Mouse (Mus musculus) right cerebral cortex, postnatal 36 days (tissue): Measurements from ENCODE around the gene Neurl1b.

Source experiments
- DNase-seq, 2 experiments: peaks; one replicate each; pipeline ENCODE4 v3.0.0; 2022; ENCODE audit warnings: low spot score in 2 of 2, mixed read lengths in 1 of 2

The Neurl1b gene

DNA sequence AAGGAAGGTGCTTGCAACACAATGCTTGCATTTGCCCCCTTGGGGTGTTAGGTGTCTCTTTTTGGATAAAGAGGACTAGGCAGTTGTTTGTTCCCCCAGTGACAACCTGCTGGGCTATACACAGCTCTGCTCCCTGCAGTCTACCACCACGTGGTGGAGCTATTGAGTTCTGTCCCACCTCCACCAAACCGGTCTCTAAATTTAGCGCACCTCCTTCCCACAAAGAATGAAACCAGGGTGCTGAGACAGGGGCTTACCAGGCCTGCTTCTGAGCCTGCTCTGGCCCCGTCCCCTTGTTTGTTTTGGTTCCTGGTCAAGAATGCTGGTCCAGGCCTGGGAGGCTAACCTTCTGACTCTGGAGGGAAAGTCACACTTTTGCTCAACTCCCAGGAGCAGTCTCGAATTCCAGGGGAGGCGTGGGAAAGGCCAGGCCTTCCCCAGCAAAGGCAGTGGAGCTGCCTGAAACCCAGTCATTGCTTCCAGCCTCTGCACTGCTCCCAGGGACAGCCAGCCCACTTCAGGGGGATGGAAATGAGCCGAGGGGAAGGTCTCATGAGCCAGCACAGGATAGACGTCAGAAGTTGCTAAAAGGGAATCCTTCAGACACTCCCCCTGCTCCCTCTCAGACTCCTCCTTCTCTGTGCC lies 37.1 kb downstream of the Neurl1b start:
- DNase-seq: no peak

DNA sequence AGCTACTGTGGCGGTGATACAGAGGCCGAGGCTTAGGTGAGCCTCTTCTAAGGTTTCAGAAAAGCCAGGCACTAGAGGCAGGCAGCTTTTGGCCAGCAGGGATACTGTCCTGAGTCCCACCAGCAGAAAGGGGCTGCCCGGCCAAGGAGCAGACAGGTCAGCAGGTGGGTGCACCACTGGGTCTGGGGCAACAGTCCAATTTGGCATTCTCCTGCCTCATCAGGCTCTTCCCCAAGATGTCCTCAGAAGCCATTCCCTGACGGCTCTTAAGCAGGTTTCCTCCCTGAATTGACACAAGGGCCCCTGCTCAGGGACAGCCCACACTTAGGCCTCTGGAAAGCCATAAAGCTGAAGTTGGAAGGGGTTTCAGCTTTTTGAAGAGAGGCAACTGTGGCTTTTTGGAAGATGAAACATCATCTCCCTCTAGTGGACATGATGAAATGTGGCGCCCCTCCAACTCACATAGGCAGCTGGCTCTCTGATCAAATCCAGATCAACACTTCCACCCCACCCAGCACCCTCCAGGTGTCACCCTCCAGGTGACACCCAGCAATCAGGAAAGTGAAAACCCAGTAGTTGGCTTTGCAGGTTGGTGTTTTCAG lies 37.8 kb downstream of the Neurl1b start:
- DNase-seq: peak in 1 of 2 experiments; percentile 46

DNA sequence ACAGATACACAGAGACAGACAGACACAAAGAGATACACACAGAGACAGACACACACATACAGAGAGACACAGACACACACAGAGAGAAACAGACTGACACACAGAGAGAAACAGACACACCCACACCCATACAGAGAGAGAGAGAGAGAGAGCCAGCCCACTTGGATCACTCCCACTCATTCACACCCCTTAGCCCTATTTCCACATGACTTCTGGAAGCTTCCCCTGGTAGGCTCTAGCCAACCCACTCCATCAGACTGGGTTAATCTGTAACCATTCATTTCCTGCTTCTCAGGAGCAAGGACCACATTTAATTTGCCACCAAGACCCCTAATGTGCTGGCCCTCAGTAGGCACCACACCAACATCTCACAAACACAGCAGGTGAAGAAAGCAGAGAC lies 42.9 kb downstream of the Neurl1b start:
- no peak for DNase-seq

DNA sequence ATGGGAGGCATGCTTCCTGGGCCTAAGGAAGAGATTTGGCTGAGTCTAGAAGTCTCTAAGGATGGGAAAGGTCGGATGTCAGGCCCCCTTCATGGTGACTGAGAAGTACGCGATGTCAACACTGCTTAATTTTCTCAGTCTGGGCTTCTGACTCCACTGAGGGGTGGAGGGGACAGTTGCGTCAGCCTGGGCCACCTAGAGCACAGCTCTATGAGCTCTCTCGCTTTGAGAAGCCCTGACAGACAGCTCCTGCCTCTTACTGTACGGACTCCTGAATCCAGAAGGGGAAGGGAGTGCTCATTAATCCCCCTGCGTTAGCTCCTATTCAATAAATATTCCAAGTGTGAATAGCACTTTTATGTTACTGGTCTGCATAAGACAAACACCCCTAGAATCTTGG lies 43.4 kb downstream of the Neurl1b start:
- no peak for DNase-seq

DNA sequence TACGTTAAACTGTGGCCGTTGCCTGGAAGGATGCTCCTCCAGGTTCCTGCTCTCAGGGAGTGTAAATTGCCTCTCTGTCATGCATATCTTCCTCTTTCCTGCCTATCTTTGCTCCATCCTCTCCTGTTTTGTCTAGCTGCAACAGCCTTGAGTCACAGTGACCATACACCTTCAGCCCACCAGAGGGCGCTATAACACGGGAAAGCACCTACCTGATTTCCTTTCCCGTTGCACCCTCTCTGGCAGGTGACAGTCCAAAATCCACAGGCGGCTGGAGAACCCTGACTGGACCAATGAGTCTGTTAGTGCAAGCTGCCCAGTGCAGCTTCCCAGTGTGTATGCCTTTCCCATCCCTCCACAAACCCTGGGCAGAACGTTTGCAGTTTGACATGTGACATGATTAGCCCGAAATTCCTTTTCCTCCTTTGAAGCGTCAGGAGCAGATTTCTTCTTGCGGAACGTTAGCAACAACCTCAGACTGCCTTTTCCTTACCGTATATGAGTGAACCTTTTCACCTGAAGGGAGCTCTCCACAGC lies 48.1 kb downstream of the Neurl1b start:
- DNase-seq: peak; percentile 41 to 56

DNA sequence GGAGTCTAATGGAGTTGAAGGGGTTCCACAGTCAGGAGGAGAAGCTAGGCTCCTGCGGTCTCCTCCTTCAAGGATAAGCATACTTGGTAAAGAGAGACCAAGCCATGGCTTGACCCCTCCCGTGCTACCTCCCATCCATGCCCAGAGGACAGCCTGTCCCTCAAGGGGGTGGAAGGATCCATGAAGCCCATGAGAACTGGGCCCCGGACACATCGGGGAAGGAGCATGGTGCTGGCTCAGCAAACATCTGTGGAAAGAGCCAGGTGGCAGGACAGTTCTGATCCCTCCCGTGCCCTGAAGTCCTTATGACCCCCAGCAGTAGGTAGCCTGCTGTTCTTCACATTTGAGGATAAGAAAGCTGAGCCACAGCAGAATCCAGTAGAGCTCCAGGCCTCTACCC lies 48.8 kb downstream of the Neurl1b start:
- no peak for DNase-seq

DNA sequence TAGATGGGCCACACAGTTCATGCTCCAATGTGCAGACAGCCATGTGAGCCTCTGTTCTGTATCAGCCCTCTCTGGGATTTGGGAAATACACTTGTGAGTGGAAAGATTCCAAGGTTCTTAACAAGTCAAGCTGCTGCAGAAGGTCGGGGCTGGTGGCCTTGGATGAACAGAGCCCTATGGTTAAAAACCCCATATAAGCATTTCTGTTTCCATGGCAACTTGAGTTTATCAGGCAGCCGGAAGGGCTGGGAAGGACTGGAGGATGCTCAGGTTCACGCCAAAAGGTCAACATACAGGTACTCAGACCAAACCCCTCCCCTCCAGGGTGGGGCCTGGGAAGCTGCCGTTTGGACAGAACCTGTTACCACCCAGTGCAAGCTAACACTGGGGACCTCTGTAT lies 49.4 kb downstream of the Neurl1b start:
- DNase-seq: no peak

DNA sequence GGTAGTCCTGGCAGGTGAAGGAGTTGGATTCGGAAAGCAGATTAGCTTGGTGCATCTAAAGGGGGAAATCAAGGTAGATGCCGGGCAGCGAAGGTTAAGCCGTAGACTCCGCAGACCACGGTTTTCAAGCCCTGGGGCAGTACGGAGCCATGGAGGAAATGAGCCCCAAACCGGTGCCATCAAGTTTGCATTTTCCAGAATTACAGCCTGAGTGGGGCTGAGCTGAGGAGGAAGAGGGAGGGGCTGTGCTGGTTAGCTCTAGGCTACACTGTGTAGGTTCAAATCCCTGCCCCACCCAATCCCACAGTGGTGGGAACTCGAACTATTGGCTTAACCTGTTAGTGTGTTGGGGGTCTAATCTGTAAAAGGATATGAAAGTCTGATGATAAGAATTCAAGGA lies 49.9 kb downstream of the Neurl1b start:
- no peak for DNase-seq

DNA sequence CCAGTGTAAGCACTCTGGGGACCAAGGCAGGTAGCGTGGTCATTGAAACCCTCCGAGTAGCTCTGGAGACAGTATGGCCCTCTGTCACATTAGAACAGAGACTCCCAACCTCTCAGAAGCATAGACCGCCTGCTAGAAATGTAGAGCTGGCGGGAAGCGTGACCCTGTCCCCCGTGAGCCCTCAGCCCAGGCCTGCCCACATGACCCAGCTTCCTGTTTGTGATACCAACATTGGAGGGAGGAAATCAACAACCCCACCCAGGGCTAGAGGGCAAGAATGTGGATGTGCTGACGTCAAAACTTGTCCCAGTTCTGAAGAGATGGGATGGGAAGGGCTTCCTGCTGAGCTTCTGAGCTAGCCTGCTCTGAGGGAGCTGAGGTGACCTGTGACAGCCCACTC lies 50.3 kb downstream of the Neurl1b start:
- no peak for DNase-seq

DNA sequence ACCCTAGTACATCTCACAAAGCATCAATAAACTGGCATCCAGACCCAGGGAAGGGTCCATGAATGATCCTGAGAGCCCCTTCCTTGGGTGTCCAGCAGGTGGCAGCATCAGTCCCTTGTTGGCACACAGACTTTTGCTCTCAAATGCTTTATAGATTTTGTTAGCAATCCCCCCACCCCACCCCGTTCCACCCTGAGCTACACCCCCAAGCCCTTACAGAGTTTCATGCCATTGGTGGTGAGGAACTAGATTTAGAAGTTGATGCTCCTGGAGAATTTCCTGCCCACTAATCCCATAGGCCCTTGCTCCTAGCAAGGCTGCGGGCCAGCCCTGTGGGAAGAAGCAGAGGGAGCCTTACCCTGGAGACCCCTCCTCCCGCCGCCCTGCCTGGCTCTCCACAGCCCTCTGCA lies 52.1 kb downstream of the Neurl1b start:
- DNase-seq: peak; percentile 59 to 60

DNA sequence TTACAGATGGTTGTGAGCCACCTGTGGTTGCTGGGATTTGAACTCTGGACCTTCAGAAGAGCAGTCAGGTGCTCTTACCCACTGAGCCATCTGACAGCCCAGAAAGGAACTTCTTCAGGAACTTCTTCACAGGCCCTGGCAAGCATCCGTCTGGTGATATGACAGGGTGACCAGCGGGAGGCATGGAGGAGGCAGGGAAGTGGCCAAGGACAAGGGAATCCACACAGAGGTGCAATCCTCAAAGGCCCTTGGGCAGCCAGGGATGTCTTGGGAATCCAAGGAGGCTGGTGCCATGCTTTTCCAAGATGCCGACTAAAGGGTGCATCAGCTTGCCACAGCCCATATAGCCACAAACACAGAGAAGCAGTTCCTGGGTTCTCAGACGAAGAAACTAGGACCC lies 53.0 kb downstream of the Neurl1b start:
- no peak for DNase-seq

DNA sequence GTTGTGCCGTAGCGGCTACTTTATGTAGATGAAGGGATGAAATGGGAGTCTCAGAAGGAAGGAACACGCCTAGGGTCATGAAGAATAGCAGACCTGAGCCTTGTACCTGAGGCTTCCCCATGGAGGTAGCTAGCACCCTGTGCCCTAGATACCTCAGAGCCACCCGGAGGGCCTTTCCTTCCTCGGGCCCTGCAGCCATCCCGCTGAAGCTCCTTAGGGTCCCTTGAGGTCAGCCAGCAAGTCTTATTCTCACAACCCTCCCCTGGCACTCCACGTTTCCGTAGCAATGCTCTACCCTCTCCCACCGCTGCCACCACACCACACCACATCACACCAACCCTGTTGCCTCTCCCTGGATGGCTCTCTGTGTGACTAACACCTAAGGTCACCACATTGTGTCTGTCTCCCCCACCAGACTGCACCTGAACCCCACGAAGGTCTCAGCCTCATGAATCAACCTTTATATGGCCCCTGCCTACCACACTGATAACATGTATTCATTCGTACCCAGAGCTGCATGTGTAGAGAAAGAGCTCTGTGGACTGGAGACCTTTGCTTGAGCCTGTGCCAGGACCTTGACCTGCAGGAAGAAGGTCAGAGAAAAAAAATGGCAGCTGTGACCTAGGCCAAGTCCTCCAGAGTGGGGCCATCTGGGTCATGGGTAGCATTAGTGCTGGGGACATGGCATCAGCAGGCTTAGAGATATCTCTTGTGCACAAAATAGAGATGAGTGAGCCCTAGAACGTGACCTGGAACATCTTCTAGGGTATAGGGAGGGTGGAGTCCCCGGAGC lies 53.7 kb downstream of the Neurl1b start:
- no peak for DNase-seq

DNA sequence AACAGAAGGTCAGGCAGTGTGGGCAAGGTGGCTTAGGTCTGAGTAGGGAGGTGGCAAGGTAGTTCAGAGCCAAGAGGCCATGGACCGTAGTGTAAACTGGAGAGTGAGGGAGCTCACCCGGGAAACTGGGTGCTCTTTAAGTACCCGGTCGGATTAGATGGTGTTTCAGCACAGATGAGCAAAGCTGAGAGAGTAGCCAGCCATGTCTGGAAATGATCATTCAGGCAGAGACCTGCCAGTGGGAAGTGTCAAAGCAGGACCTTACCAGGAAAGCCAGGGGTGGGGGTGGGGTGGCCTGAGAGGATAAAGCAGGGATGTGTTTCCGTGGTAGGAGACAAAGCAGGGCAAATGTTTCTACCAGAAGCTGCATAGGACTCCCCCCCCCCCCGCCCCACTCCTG lies 62.2 kb downstream of the Neurl1b start:
- DNase-seq: no peak

DNA sequence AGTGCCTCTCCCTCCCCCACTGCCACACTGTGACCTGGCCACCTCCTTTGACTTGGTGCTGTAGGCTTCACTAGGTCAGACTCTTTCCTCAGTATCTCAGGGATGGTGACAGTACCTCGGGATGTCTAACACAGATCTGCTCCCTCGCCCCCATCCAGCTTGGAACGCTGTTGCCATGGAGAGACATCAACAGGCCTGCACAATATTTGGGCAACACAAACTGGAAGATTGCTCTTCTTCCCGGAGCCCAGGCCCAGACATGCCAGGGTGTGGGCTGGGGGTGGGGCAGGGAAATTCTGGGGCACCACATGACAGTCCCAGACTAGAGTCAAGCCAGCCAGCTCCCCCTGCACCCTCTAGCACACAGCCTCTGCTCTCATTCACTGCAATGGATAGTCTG lies 64.0 kb downstream of the Neurl1b start:
- DNase-seq: no peak

DNA sequence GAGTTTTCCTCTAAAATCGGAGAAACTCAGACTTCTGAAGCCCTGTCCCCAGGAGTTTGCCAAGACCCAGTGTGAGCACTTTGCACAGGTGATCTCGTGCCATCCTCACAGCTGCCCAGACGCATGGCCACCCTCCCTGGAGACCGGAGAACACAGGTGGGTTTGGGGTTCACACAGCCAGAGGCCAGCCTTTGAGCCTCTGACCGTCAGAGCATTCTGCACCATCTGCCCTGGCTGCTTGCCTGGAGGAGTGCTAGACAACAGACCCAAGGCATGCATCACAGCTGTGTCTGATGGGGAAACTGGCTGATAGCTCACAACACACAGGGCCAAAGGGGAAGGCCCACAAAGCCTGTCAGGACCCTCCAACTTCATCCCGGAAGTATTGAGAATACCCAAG lies 65.0 kb downstream of the Neurl1b start:
- no peak for DNase-seq

DNA sequence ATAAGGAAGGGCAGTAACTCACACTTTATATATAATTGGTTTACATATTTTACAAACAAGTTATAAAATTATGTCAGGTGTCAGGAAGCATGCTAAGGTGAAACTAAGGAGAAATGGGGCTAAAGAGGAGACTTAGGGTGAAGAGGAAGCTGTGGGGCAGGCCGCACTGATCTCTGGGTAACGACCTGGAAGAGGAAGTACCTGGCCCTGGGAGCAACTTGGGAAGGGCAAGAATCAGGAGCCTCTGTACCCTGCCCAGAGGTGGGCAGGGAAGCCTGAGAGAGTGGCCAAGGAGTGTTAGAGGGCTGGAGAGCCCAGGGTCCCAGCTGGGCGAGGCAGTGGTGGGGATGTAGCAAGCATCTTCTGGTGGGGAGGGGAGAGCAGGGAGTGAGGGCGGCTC lies 66.3 kb downstream of the Neurl1b start:
- no peak for DNase-seq

DNA sequence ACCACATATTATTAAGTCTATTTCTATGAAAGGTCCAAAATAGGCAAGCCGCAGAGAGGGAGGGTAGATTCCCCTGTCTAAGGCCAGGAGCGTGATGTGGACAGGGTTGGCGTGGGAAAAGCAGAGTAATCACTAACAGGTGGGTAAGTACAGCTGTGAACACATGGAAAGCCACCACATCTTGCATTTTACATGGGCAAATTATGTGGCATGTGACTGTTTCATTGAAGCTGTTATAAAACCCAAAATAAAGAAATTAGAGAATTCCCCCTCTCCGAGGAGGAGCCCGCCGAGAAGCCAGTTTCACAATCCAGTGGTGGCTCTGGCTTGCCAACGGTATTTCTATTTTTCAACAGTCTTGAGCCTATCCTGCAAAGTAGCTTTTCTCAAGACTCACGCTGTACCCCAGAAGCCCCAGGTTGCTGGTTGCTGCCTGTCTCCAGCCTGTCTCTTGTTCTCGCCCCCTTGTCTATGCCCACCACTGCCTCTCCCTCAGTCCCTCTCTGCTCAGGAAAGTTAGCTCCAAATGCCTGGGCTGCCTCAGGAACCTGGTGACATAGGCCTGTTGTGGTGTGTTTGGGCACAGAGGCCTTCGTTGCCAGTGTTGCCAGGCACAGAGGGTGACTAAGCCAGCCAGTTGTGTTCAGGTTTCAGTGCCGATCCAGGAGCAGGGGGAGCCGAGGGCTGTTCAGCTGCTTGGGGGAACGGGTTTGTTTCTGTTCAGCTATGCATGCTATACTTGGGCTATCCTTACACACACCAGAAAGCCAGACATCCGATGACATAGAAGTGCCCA lies 70.2 kb downstream of the Neurl1b start:
- no peak for DNase-seq

DNA sequence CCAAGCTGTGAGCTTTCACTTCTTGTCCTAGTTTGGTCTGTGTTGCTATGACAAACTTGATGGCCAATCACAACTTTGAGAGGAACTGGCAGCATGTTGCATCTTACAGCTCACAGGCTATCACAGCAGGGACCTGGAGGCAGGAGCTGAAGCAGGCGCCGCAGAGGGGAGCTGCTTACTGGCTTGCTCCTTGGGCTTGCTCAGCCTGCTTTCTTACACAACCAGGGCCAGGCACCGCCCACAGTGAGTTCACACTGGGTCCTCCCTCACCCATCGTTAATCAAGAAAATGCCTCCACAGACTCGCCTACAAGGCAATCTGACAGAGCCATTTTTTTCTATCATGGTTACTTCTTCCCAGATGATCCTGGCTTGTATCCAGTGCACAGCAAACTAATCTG lies 72.6 kb downstream of the Neurl1b start:
- no peak for DNase-seq

DNA sequence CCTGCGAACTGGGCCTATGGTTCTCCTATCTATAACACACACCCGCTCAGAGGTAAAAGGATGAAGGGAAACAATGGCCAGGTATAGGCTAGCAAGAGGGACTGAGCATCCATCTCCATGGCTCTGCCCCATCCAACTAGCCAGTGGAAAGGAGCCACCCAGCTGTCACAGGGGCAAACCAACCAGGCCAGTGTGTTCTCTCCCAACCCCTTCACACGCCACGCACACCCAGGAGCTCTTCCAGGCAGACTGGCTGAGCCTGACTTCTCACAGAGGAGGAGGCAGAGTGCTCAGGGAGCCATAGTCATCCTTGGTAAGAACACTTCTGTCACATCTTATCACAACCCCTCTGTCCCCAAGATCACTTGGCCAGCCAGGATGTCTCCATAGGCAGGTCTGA lies 73.3 kb downstream of the Neurl1b start:
- no peak for DNase-seq

DNA sequence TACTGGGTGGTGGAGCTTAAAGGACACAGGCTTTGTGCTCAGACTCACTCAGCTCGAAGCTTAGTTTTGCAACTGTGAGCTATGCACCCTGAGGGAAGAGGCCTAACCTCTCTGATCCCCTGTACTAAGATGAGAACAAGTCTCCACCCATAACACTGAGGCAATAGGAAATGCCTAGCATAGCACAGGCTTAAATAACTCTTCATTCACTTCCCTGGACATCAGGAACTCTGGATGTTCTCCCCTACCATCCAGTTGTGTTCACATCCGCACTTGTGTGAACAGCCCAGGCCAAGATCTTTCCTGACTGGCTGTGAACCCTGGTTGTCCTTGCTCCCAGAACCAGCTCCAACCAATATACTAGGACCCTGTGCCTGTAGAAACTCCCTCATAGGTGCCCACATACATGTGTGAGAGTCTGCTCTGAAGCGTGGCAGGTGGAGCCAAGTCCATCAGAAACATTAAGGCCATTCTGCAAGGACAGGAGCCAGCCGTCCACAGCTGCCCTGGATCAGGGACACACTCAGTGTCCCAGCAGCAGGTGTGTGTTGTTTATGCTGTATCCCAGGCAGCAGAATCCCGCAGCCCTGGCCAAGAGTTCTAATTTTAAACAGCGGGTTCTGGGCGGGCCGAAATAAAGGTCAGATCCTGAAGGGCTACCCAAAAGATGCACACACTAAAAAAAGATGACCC lies 74.2 kb downstream of the Neurl1b start:
- no peak for DNase-seq

DNA sequence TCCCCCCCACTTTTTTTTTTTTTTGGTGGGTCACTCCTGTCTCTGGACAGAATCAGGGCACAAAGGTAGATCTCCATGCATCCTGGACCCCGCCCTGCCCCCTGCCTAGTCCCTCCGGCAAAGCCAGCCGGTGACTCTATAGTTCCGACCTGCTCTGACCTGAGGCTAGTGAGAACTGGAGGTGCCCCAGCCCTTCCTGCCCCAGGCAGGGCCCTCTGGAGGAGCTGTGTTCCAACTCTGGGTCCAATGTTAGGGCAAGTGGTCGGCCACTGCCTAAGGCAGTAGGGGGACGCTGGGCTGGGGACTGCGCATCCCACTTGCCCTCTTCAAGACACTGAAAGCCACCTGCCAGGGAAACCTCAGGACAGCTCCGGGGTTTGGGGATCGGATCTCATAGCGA lies 75.4 kb downstream of the Neurl1b start:
- no peak for DNase-seq
